Mouse (Mus musculus): ENCODE measurements at regions not wholly inside any gene's neighbourhood (a gene's known extent, or its start where the extent isn't known, plus 50 kb on each side); places are given as distances from the start of the nearest gene placed in this dataset.

GRCm38 (mm10) chr14:78375746-78376495 is 68.1 kb upstream of the Tnfsf11 start:
- ATAC-seq (ENCODE audit: insufficient number of reproducible peaks, low FRiP score, low TSS enrichment): no peak

GRCm38 (mm10) chr14:78372102-78372501 is 64.3 kb upstream of the Tnfsf11 start:
- no peak for ATAC-seq (ENCODE audit: insufficient number of reproducible peaks, low FRiP score, low TSS enrichment)

DNA sequence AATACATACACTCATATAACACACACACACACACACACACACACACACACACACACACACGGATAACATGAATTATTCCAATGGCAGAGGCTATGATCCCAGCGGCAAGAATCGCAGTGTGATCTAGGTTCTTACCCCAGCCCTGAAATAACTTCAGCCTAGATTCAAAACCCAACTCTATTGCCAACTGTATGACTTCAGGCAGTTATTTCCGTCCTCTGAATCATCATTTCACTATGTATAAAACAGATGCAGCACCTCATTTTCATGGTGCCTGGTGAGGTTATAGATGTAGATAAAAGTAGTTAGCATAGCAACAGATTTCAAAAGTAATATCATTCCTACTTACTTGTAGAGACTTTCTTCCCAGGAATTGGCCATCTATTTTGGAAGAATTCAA is 61.0 kb upstream of the Tnfsf11 start:
- ATAC-seq (ENCODE audit: insufficient number of reproducible peaks, low FRiP score, low TSS enrichment): no peak

- no peak for ATAC-seq (ENCODE audit: insufficient number of reproducible peaks, low FRiP score, low TSS enrichment)
These were observed 57.0 kb upstream of the Tnfsf11 start for GRCm38 (mm10) chr14:78364822-78365221.

GRCm38 (mm10) chr14:78363123-78363522 is 55.3 kb upstream of the Tnfsf11 start:
- ATAC-seq (ENCODE audit: insufficient number of reproducible peaks, low FRiP score, low TSS enrichment): no peak

All from cerebellum, adult (tissue).